Mouse (Mus musculus): ENCODE data around the gene Hnrnpab. TPM values are rescaled to one million over a fixed set of nuclear protein-coding genes. Genes with fewer than 3 reads are reported as not detected.
A peak's percentile ranks its signal among the peaks of the same experiment; 100 is the strongest.

Hnrnpab gene
- total RNA-seq, 2 experiments from 2014 or later: 539 to 838 TPM

DNA sequence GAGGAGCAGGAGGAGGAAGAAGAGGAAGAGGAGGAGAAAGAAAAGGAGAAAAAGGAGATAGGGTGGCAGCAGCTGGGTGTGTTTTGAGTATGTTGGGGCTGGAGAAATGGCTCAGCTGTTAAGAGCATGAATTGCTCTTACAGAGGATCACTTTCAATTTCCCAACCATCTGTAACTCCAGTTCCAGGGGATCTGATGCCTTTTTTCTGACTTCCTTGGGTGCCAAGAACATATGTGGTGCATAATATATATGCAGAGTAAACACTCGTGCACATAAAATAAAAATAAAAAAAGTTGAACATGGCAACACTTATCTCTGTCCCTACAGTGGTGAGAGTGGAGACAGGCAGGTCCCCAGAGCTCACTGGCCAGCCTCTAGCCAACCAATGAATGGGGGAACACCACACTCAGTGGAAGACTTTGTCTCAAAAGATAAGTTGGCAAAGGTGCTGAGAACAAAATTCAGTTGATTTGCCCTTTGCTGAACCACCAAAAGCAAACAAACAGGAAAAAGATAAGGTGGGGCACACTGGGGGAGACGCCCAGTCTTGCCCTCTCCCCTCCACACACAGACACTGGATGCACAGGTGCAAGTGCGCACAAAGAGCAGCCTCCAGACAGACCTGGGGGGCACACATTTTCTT is 2.7 kb upstream of the Hnrnpab start:
- no peak for ATAC-seq (replicated peaks; ENCODE audit: poor library complexity, severe bottlenecking)

DNA sequence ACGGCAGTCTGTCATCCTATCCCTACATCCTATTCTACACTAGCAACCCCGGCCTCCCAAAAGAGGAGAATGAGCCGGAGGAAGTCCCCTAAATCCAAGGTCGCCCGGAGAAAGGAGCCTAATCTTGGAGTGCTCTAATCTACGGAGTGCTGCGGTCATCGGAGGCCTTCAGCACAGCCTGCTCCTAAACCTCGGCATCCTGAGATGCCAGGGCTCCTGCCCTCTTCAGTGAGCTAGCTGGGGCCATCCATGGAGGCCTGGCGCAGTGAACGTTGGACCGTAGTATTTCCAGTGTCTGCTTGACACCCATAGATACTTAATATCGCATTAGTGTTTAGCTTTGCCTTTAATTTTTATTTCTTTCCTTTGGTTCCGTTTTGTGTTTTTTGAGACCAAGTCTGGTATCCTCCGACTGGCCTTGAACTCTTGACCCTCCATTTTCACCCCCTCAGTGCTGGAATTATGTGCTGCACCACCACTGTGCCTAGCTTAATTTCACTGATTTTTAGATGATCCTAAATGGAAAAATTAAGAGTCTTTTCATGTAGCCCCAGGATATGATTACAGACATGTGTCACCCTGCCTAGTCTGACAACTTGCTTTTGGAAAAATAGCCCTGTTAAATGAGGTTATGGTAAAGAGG is 570 bp upstream of the Hnrnpab start:
- ATAC-seq (replicated peaks; ENCODE audit: poor library complexity, severe bottlenecking): peak; percentile 17; the same call in 1 of the 2 replicates

DNA sequence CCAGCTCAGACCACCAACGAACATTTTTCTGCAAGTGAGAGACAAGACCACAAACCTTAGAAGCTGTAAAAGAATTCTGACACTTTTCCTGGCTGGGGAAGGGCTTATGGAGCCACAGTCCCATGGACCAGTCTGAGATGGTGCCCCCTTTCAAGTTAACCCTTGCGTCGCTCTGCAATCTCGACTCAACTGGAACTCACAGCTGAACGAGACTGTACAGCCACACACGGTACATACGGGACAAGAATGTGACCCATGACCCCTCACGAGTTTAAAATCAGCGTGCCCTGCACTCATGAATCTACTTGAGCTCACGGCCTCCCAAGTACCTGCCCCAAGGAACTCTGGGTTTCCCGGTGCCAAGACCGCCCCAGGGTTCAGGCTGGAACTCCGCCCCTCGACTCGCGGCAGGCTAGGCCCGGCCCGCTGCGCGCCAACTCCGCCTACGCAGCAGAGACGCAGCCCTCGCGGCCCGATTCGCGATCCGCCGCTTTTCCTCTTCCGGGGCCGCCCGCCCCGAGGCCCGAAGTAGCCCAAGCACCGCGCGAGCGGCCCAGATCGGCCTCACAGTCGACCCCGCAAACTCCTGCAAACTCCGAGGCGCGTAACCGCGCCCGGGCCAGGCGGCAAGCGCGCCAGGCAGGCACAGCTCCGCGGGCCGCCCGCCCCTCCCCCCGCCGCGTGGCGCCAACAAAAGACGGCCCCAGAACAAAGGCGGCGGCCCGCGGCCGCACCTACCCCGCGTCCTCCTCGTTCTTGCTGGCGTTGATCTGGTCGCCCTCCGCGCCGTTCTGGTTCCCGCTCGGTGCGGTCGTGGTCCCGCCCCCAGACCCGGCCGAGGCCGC is 823 bp downstream of the Hnrnpab start:
- ATAC-seq (replicated peaks; ENCODE audit: poor library complexity, severe bottlenecking): peak; percentile 43

- ATAC-seq (replicated peaks; ENCODE audit: poor library complexity, severe bottlenecking): no peak
These were observed 4.4 kb downstream of the Hnrnpab start for GRCm38 (mm10) chr11:51602253-51602652.

- ATAC-seq (replicated peaks; ENCODE audit: poor library complexity, severe bottlenecking): no peak
These were observed 9.1 kb downstream of the Hnrnpab start for GRCm38 (mm10) chr11:51597553-51597952.

DNA sequence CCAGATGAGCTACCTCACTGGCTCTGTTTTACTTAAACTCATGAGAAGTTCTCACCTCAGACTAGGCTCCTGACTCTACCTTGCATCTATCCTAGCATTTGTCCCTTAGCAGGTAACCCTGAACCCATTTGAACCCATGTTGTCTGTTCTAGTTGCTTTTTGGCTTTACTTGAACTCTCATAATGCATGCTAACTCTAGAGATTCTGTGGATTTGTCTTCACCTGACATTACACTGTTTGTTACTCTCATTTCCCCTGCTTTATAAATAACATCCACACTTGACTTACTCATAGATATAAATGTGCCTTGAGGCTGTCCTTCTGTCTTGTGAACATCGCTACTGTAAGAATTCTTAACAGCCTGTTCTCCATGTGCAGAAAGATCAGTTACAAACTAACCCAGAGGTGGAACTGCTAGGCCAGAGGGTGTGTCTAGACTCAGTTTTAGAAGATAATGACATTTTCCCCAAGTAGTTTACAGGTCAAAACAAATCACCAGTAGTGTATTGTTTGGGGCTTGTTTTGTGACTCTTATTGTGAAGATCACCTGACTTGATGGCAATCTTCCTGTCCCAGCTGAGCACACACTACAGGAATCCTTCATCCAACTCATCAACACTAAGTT is 11.1 kb downstream of the Hnrnpab start:
- no peak for ATAC-seq (replicated peaks; ENCODE audit: poor library complexity, severe bottlenecking)

GRCm38 (mm10) chr11:51594715-51595350 is 11.8 kb downstream of the Hnrnpab start:
- peak; percentile 57 for ATAC-seq (replicated peaks; ENCODE audit: poor library complexity, severe bottlenecking)

GRCm38 (mm10) chr11:51593849-51594248 is 12.8 kb downstream of the Hnrnpab start:
- no peak for ATAC-seq (replicated peaks; ENCODE audit: poor library complexity, severe bottlenecking)

GRCm38 (mm10) chr11:51593368-51593767 is 13.3 kb downstream of the Hnrnpab start:
- ATAC-seq (replicated peaks; ENCODE audit: poor library complexity, severe bottlenecking): no peak

GRCm38 (mm10) chr11:51591915-51592314 is 14.7 kb downstream of the Hnrnpab start:
- ATAC-seq (replicated peaks; ENCODE audit: poor library complexity, severe bottlenecking): no peak

DNA sequence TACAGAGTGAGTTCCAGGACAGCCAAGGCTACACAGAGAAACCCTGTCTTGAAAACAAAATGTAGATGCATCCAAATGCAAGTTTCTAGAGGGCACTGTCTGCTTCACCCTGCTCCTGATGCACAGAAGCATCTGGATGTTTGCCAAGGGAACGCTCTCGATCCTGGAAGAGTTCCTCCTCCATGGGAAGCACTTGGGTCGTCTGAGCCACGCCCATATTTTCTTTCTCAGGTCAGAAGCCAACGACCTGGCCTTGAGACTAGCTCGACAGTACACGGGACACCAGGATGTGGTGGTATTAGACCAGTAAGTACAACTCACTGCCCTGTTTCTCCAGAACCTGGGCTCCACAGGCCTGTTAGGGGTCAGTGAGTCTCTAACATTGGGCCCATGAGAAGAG is 15.5 kb downstream of the Hnrnpab start:
- no peak for ATAC-seq (replicated peaks; ENCODE audit: poor library complexity, severe bottlenecking)

DNA sequence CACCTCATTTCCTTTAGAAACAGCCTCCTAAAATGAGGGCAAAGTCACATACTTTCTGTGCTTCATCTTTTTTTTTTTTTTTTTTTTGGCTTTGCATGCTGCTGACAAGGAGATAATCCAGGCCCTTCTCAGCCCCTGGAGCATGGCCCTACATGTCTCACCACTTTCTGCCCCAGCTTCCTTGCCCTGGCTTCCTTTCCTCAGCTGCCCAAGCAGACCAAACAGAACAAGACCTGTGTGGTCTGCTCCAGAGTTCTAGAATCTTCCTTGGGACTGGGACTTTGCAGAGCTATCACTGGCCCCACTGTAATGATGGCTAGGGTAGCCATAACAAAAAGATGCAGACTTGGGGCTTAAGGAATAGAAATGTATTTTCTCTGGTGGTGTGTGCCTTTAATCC is 16.6 kb downstream of the Hnrnpab start:
- no peak for ATAC-seq (replicated peaks; ENCODE audit: poor library complexity, severe bottlenecking)

- no peak for ATAC-seq (replicated peaks; ENCODE audit: poor library complexity, severe bottlenecking)
These were observed 17.8 kb downstream of the Hnrnpab start for GRCm38 (mm10) chr11:51588833-51589232.

- no peak for ATAC-seq (replicated peaks; ENCODE audit: poor library complexity, severe bottlenecking)
These were observed 19.6 kb downstream of the Hnrnpab start for GRCm38 (mm10) chr11:51587059-51587458.

- no peak for ATAC-seq (replicated peaks; ENCODE audit: poor library complexity, severe bottlenecking)
These were observed 20.2 kb downstream of the Hnrnpab start for GRCm38 (mm10) chr11:51586411-51586810.

- no peak for ATAC-seq (replicated peaks; ENCODE audit: poor library complexity, severe bottlenecking)
These were observed 20.9 kb downstream of the Hnrnpab start for GRCm38 (mm10) chr11:51585608-51586252.

DNA sequence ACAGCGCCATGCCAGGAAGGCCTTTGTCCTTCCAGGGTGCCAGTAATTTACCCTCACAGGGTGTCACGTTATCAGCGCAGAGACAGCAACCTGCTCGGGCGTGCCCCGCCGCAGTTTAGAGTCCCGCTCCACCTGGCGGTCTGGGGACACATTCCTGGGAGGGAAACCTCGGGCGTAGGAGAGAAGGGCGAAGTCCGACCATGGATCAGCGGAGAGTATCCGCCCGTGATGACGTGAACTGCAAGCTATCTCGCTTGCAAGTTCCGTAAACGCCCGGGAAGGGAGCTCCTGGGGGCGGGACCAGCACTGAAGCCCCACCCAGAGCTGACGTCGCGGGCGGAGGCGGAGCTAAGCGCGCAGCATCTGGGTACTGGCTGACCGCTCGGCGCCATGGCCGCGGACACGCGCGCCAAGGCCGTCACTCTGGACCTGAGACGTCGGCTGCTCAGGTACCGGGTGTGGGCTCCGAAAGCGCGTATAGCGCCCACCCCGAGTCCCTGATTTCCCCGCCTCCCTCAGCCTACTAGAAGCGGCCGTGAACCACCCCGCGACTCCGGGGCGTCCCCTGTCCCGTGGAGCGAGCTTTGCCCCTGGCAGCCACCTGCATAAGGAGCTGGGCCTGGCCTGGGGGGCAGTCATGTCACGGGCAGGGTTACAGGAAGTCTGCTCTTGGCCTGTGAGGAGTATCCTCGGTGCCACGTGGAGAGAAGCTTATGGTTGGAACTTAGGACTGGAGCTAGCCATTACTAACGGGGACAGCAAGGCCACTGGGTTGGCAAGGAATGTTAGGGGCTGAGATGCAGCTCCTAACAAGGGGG is 22.0 kb downstream of the Hnrnpab start, which contains the start of gene Phykpl:
Gene Phykpl, plus strand, starts transcription at position 327 of the 818 bp plus-strand sequence.
- peak; percentile 75 for ATAC-seq (replicated peaks; ENCODE audit: poor library complexity, severe bottlenecking)

DNA sequence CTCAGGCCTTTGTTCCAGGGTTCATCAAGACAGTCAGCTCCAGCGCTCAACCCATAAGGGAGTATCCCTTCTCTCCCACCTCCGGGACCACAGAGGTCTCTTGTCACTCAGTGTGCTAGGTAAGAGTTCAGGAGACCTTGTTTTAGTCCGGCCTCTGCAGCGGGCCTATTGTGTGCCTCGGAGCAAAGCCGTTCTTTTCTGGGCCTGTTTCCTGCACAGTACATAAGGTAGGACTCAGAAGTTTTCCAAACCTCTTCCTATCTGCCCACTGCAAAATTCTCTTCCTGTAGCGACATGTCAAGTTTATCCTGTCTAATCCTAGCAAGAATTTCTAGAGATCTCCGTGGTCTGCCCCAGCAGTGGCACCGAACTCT is 22.6 kb downstream of the Hnrnpab start:
- ATAC-seq (replicated peaks; ENCODE audit: poor library complexity, severe bottlenecking): no peak

GRCm38 (mm10) chr11:51582713-51583112 is 23.9 kb downstream of the Hnrnpab start:
- peak; percentile 30 for ATAC-seq (replicated peaks; ENCODE audit: poor library complexity, severe bottlenecking)

Measured in granulocyte monocyte progenitor cell, adult 5-6 weeks (primary cell).